20 mouse cellular contexts compared by ENCODE assay signal in genomic region chr8:121955825-121956500, GRCm38 (mm10). TPM values are rescaled to one million over a fixed set of nuclear protein-coding genes. Genes with fewer than 3 reads are reported as not detected.
DNase-seq lines count a peak whose midpoint lies in the region; ATAC-seq lines count a peak whose summit lies in the region.
"Had no signal": no experiment of that assay in that cellular context is flagged by ENCODE, and none has a peak within 500 bp of the region (broad histone marks: within the 10 kb centered on the region; RNA-seq: fewer than 3 reads in every experiment).

No protein-coding gene starts in this region.

- no peak for ATAC-seq in megakaryocyte, adult 5-6 weeks (ENCODE audit: poor library complexity, severe bottlenecking)
- ATAC-seq: activated CD4-positive, CD25-positive, alpha-beta regulatory T cell, adult 4 months; midbrain, embryonic 13.5 days had no signal

- no peaks in the 10 kb centered on the region for H3K27me3 ChIP-seq in megakaryocyte, embryonic 14.5 days (replicated peaks)
- H3K27me3 ChIP-seq: embryonic facial prominence, embryonic 13.5 days; forebrain, embryonic 12.5 days; hindbrain, embryonic 15.5 days; lung, embryonic 15.5 days; midbrain, embryonic 13.5 days; neural tube, embryonic 12.5 days had no signal

- H3K9me3 ChIP-seq in megakaryocyte, embryonic 14.5 days = no peaks in the 10 kb centered on the region
- H3K9me3 ChIP-seq: embryonic facial prominence, embryonic 13.5 days; forebrain, embryonic 12.5 days; hindbrain, embryonic 15.5 days; lung, embryonic 15.5 days; midbrain, embryonic 13.5 days; neural tube, embryonic 12.5 days had no signal

- peak overlapping the region; percentile 89 for H3K4me3 ChIP-seq in megakaryocyte, embryonic 14.5 days (replicated peaks)
- H3K4me3 ChIP-seq: embryonic facial prominence, embryonic 13.5 days; forebrain, embryonic 12.5 days; hindbrain, embryonic 15.5 days; lung, embryonic 15.5 days; midbrain, embryonic 13.5 days; neural tube, embryonic 12.5 days had no signal

- peak; percentile 56 for DNase-seq in gastrocnemius, adult 18-20 months (ENCODE audit: low spot score)
- DNase-seq in gastrocnemius, postnatal 4 days (ENCODE audit: low spot score in 2 of 2) = no peak
- peak; percentile 49 for DNase-seq in liver
- peak; percentile 78 for DNase-seq in skeletal muscle tissue, adult 2 months (ENCODE audit: low read depth, low spot score)
- no peak for DNase-seq in layer of hippocampus, postnatal 14 days (ENCODE audit: low spot score in 2 of 2)
- no peak for DNase-seq in ovary, adult 18-20 months (ENCODE audit: low spot score)
- DNase-seq: cerebellum, postnatal 10 days; gastrocnemius, postnatal 36 days; kidney, adult 8-10 months; spleen, adult 18-20 months had no signal

- H3K36me3 ChIP-seq in megakaryocyte, embryonic 14.5 days (replicated peaks; ENCODE audit: low read length) = peaks cover 59% of the 10 kb centered on the region
- H3K36me3 ChIP-seq: hindbrain, embryonic 15.5 days had no signal

- peaks cover 86% of the 10 kb centered on the region for H3K4me1 ChIP-seq in megakaryocyte, embryonic 14.5 days

RNA-seq across cellular contexts. Expression of gene Banp, which starts 6.4 kb away (rescaled TPM):
- 1 to 10 TPM; 8.4 TPM for total RNA-seq in gastrocnemius, adult 18-20 months (2021)
- 10 to 100 TPM; 15.6 to 17.4 TPM for total RNA-seq in gastrocnemius, postnatal 4 days (2021)
- 47.5 and 119 TPM in 2 replicates for polyA plus RNA-seq in megakaryocyte, embryonic 14.5 days (2012; ENCODE audit: insufficient read depth, low replicate concordance)
- total RNA-seq in megakaryocyte, adult 5-6 weeks (2015) = 8.1 and 9.2 TPM in 2 replicates
- total RNA-seq in megakaryocyte, adult 5-6 weeks (2017) = 21.3 and 28.7 TPM in 2 replicates
- 10 to 100 TPM; 27.1 to 43.0 TPM for total RNA-seq in layer of hippocampus, postnatal 14 days (2021)

RNA-seq across cellular contexts. Expression of gene Car5a, which starts 11.3 kb away (rescaled TPM):
- total RNA-seq in gastrocnemius, adult 18-20 months (2021) = not detected
- under 1 TPM in 1 of 2 experiments, not detected in 1; 0.44 TPM for total RNA-seq in gastrocnemius, postnatal 4 days (2021)
- 2.1 TPM in 1 of 2 replicates, not detected in the other for polyA plus RNA-seq in megakaryocyte, embryonic 14.5 days (2012; ENCODE audit: insufficient read depth, low replicate concordance)
- total RNA-seq in megakaryocyte, adult 5-6 weeks (2015) = not detected in 2 replicates
- total RNA-seq in megakaryocyte, adult 5-6 weeks (2017) = not detected in 2 replicates
- not detected for total RNA-seq in layer of hippocampus, postnatal 14 days (2021)
- total RNA-seq: gastrocnemius, postnatal 36 days; left cerebral cortex, postnatal 10 days had no signal
- polyA plus RNA-seq: embryonic facial prominence, embryonic 13.5 days; lung, embryonic 15.5 days had no signal

RNA-seq across cellular contexts. Expression of gene Slc7a5, which starts 48.5 kb away (rescaled TPM):
- 1 to 10 TPM; 1.0 to 1.4 TPM for total RNA-seq in gastrocnemius, adult 18-20 months (2021)
- total RNA-seq in gastrocnemius, postnatal 4 days (2021) = 10 to 100 TPM; 21.9 to 22.4 TPM
- 77.3 and 236 TPM in 2 replicates for polyA plus RNA-seq in megakaryocyte, embryonic 14.5 days (2012; ENCODE audit: insufficient read depth, low replicate concordance)
- total RNA-seq in megakaryocyte, adult 5-6 weeks (2015) = 8.7 and 9.3 TPM in 2 replicates
- total RNA-seq in megakaryocyte, adult 5-6 weeks (2017) = 6.5 and 8.5 TPM in 2 replicates
- 100 to 1,000 TPM; 133 to 140 TPM for total RNA-seq in layer of hippocampus, postnatal 14 days (2021)

Comparison
In these comparisons a context has a peak if more than half of its experiments do, and no peak if none do; other contexts are left out.
1. DNase-seq: peak in gastrocnemius, adult 18-20 months (single experiment), liver (single experiment) and skeletal muscle tissue, adult 2 months (single experiment); none in gastrocnemius, postnatal 4 days (0 of 2), layer of hippocampus, postnatal 14 days (0 of 2) and ovary, adult 18-20 months (single experiment).
2. RNA of gene Slc7a5, which starts 48.5 kb away (total RNA-seq): 133 to 140 TPM in layer of hippocampus, postnatal 14 days; 21.9 to 22.4 TPM in gastrocnemius, postnatal 4 days, 6.5 to 9.3 TPM in megakaryocyte, adult 5-6 weeks and 1.0 to 1.4 TPM in gastrocnemius, adult 18-20 months; every median in the first group is over 4 times any median in the second.